Mouse (Mus musculus) intestine, embryonic 14.5 days (tissue): ENCODE results near the gene Ugt1a8. TPM values are rescaled to one million over a fixed set of nuclear protein-coding genes. Genes with fewer than 3 reads are reported as not detected.
"Not testable (repeated sequence)": the region's sequence is repeated elsewhere in the genome, so short reads cannot be mapped to it uniquely, and the experiment has no call there.

ENCODE experiments used
- ATAC-seq: fragments of 200-750 bp; cut with Nextera tagmentation; replicated peaks from 2 replicates; pipeline ENCODE4 v1.8.0; 2017; ENCODE audit warnings: low read depth, moderate number of reproducible peaks, moderate TSS enrichment, moderate library complexity; ENCODE audit not compliant: low FRiP score, low TSS enrichment
- DNase-seq: peaks from one replicate; pipeline ENCODE4 v3.0.0-alpha.2; 2018; ENCODE audit warnings: low spot score
- H3K27ac ChIP-seq: fragments of 300-500 bp; sonication (generic); 2 replicates; pipeline ENCODE4 v1.5.1; 2014; ENCODE audit warnings: low read depth, mild to moderate bottlenecking, control low read depth
- H3K27me3 ChIP-seq: fragments of 300-500 bp; sonication (generic); replicated peaks from 2 replicates; pipeline ENCODE4 v1.6.1; 2014; ENCODE audit warnings: low read length, control low read depth; ENCODE audit not compliant: control insufficient read depth, insufficient read depth
- H3K36me3 ChIP-seq: fragments of 300-500 bp; sonication (generic); 2 replicates; pipeline ENCODE4 v1.6.1; 2014; ENCODE audit warnings: low read length, control low read depth; ENCODE audit not compliant: control insufficient read depth, insufficient read depth
- H3K4me1 ChIP-seq: fragments of 300-500 bp; sonication (generic); replicated peaks from 2 replicates; pipeline ENCODE4 v1.6.1; 2014; ENCODE audit warnings: low read length, control low read depth, mixed read lengths; ENCODE audit not compliant: control insufficient read depth, insufficient read depth
- H3K4me2 ChIP-seq: fragments of 300-500 bp; sonication (generic); 2 replicates; pipeline ENCODE4 v1.6.1; 2014; ENCODE audit warnings: low read length
- H3K4me3 ChIP-seq: fragments of 300-500 bp; sonication (generic); 2 replicates; pipeline ENCODE4 v1.5.1; 2014; ENCODE audit warnings: low read depth, low read length, control low read depth, mixed read lengths
- H3K9ac ChIP-seq: fragments of 300-500 bp; sonication (generic); 2 replicates; pipeline ENCODE4 v1.6.1; 2014; ENCODE audit warnings: mild to moderate bottlenecking, low read length
- H3K9me3 ChIP-seq: fragments of 300-500 bp; sonication (generic); 2 replicates; pipeline ENCODE4 v1.6.1; 2016; ENCODE audit warnings: low read length, control low read depth; ENCODE audit not compliant: control insufficient read depth
- WGBS: fragments of 180-500 bp; shearing (Covaris S2); extraction: QIAGEN DNeasy Blood & Tissue Kit; methylation state at CpG from one replicate; pipeline ENCODE4 v1.1.7; 2014; 5-methylcytosine and 5-hydroxymethylcytosine counted together
- polyA plus RNA-seq: library from polyadenylated mRNA; unstranded; fragments of >200 nt; fragmentation: Nextera tagmentation; extraction: Ambion mirVana; gene quantifications from 2 replicates; pipeline ENCODE4 v1.2.1, GENCODE M21; 2014

Ugt1a8 gene
- polyA plus RNA-seq, 1 experiment from 2014 or later, result not detected

GRCm38 (mm10) chr1:88125827-88126360 lies 38.3 kb downstream of the Ugt1a8 start:
- not testable (repeated sequence) for H3K27me3 ChIP-seq, H3K9me3 ChIP-seq, H3K4me2 ChIP-seq, DNase-seq, H3K4me3 ChIP-seq, H3K36me3 ChIP-seq, H3K9ac ChIP-seq, H3K27ac ChIP-seq, ATAC-seq, H3K4me1 ChIP-seq
- 71% methylated on average over 2 of the region's 4 CpGs for WGBS

GRCm38 (mm10) chr1:88129091-88129490 lies 41.5 kb downstream of the Ugt1a8 start:
- not testable (repeated sequence) for H3K4me1 ChIP-seq, H3K27me3 ChIP-seq, H3K27ac ChIP-seq, H3K9me3 ChIP-seq, H3K4me3 ChIP-seq, H3K36me3 ChIP-seq, H3K9ac ChIP-seq, ATAC-seq, H3K4me2 ChIP-seq, DNase-seq
- 76% methylated on average over 2 of the region's 2 CpGs for WGBS

GRCm38 (mm10) chr1:88130223-88130622 lies 42.6 kb downstream of the Ugt1a8 start:
- 64% methylated on average over 1 of the region's 1 CpGs for WGBS
- H3K9me3 ChIP-seq, H3K9ac ChIP-seq, H3K27ac ChIP-seq, H3K4me3 ChIP-seq, ATAC-seq, H3K4me1 ChIP-seq, H3K4me2 ChIP-seq, H3K27me3 ChIP-seq, H3K36me3 ChIP-seq, DNase-seq: not testable (repeated sequence)

- no peak overlapping the region for H3K4me3 ChIP-seq
- ATAC-seq (no peak), DNase-seq (no peak)
- no peaks in the 10 kb centered on the region for H3K9me3 ChIP-seq
- H3K36me3 ChIP-seq, result no peaks in the 10 kb centered on the region
- no peaks in the 10 kb centered on the region for H3K27me3 ChIP-seq
- 52% methylated on average over 3 of the region's 3 CpGs for WGBS
- no peaks in the 10 kb centered on the region for H3K4me1 ChIP-seq
- H3K9ac ChIP-seq, result no peak overlapping the region
- H3K4me2 ChIP-seq, result no peak overlapping the region
- H3K27ac ChIP-seq, result no peak overlapping the region
Observed at GRCm38 (mm10) chr1:88133908-88134456, 46.4 kb downstream of the Ugt1a8 start.

- not testable (repeated sequence) for H3K9ac ChIP-seq, H3K9me3 ChIP-seq, H3K4me3 ChIP-seq, ATAC-seq, H3K4me1 ChIP-seq, H3K27me3 ChIP-seq, H3K27ac ChIP-seq, DNase-seq, H3K4me2 ChIP-seq, H3K36me3 ChIP-seq
- 46% methylated on average over 5 of the region's 5 CpGs for WGBS
Observed at GRCm38 (mm10) chr1:88134457-88135011, 46.9 kb downstream of the Ugt1a8 start, which contains the start of gene Ugt1a6a. Gene Ugt1a6a, plus strand, starts transcription at chr1:88134809.

- H3K4me2 ChIP-seq, H3K9ac ChIP-seq: not testable (repeated sequence)
- 86% methylated on average over 5 of the region's 6 CpGs for WGBS
Observed at GRCm38 (mm10) chr1:88135229-88135904, 47.8 kb downstream of the Ugt1a8 start.

GRCm38 (mm10) chr1:88136646-88137045 lies 49.0 kb downstream of the Ugt1a8 start:
- no peak overlapping the region for H3K4me2 ChIP-seq
- H3K36me3 ChIP-seq, result no peaks in the 10 kb centered on the region
- H3K4me3 ChIP-seq, result no peak overlapping the region
- no peaks in the 10 kb centered on the region for H3K4me1 ChIP-seq
- DNase-seq (no peak), ATAC-seq (no peak)
- no peak overlapping the region for H3K27ac ChIP-seq
- WGBS, result 74% methylated on average over 2 of the region's 2 CpGs
- no peaks in the 10 kb centered on the region for H3K9me3 ChIP-seq
- no peak overlapping the region for H3K9ac ChIP-seq
- H3K27me3 ChIP-seq, result no peaks in the 10 kb centered on the region

More at GRCm38 (mm10) chr1:88135229-88135904, 47.8 kb downstream of the Ugt1a8 start:
- H3K4me3 ChIP-seq, H3K36me3 ChIP-seq, H3K27me3 ChIP-seq, H3K27ac ChIP-seq, DNase-seq, H3K4me1 ChIP-seq, ATAC-seq, H3K9me3 ChIP-seq: not testable (repeated sequence)

GRCm38 (mm10) chr1:88137264-88137663 lies 49.7 kb downstream of the Ugt1a8 start:
- Histone ChIP-seq H3K4me2 (no peak overlapping the region), H3K27me3 (no peaks in the 10 kb centered on the region), H3K9me3 (no peaks in the 10 kb centered on the region), H3K9ac (no peak overlapping the region), H3K4me3 (no peak overlapping the region), H3K36me3 (no peaks in the 10 kb centered on the region), H3K4me1 (no peaks in the 10 kb centered on the region), H3K27ac (no peak overlapping the region)
- 83% methylated on average over 3 of the region's 3 CpGs for WGBS
- DNase-seq (no peak), ATAC-seq (no peak)
